Mouse (Mus musculus) ES-Bruce4 (cell line): ENCODE results near the gene Ankrd33b. TPM values are rescaled to one million over a fixed set of nuclear protein-coding genes. Genes with fewer than 3 reads are reported as not detected.

Experiments used
- H3K27ac ChIP-seq: 2 replicates; pipeline ENCODE4 v1.5.1; 2012; ENCODE audit warnings: low read length, inconsistent platforms; ENCODE audit not compliant: insufficient read depth
- H3K27me3 ChIP-seq: 2 replicates; pipeline ENCODE4 v1.6.1; 2012; ENCODE audit warnings: mild to moderate bottlenecking, low read length, inconsistent platforms; ENCODE audit not compliant: control insufficient read depth, poor library complexity, insufficient read depth, severe bottlenecking
- H3K36me3 ChIP-seq: 2 replicates; pipeline ENCODE4 v1.6.1; 2012; ENCODE audit warnings: inconsistent platforms, mild to moderate bottlenecking, low read length, moderate library complexity; ENCODE audit not compliant: control insufficient read depth, poor library complexity, insufficient read depth, severe bottlenecking
- H3K4me1 ChIP-seq: one replicate; pipeline ENCODE4 v1.8.1; 2011; ENCODE audit warnings: low read length; ENCODE audit not compliant: control insufficient read depth, insufficient read depth
- H3K4me3 ChIP-seq: 2 replicates; pipeline ENCODE4 v1.5.1; 2011; ENCODE audit warnings: low read depth, mild to moderate bottlenecking, low read length
- H3K9ac ChIP-seq: 2 replicates; pipeline ENCODE4 v1.6.1; 2012; ENCODE audit warnings: low read depth, mild to moderate bottlenecking, inconsistent platforms; ENCODE audit not compliant: poor library complexity, severe bottlenecking
- H3K9me3 ChIP-seq: replicated peaks from 2 replicates; pipeline ENCODE4 v1.6.1; 2012; ENCODE audit warnings: mild to moderate bottlenecking, low read length, inconsistent platforms; ENCODE audit not compliant: control insufficient read depth, poor library complexity, insufficient read depth, severe bottlenecking
- CTCF ChIP-seq: IDR thresholded peaks from one replicate; pipeline ENCODE4 v1.8.1; 2011; ENCODE audit warnings: low read depth, low read length
- EP300 ChIP-seq: IDR thresholded peaks from 2 replicates; pipeline ENCODE4 v1.6.1; 2011; ENCODE audit warnings: low read depth, low read length; ENCODE audit not compliant: insufficient read depth
- POLR2A ChIP-seq: IDR thresholded peaks from one replicate; pipeline ENCODE4 v1.8.1; 2011; ENCODE audit warnings: low read length; ENCODE audit not compliant: insufficient read depth
- polyA plus RNA-seq: library from polyadenylated mRNA; stranded (reverse); fragments of >200 nt; gene quantifications from 2 replicates; pipeline ENCODE4 v1.2.4, GENCODE M21; 2011; ENCODE audit warnings: low read depth; ENCODE audit not compliant: missing spikeins, insufficient read depth, insufficient read length

Ankrd33b gene
- polyA plus RNA-seq, 1 experiment, result 1.6 TPM

GRCm38 (mm10) chr15:31296882-31297776, 70.4 kb downstream of the Ankrd33b start:
- Histone ChIP-seq H3K27me3 (no peaks in the 10 kb centered on the region), H3K36me3 (no peaks in the 10 kb centered on the region), H3K27ac (no peak overlapping the region), H3K9ac (no peak overlapping the region), H3K4me1 (peaks cover 7% of the 10 kb centered on the region), H3K4me3 (peak overlapping the region; percentile 52), H3K9me3 (no peaks in the 10 kb centered on the region)
- TF ChIP-seq POLR2A (no peak), CTCF (no peak), EP300 (no peak)

- no peaks in the 10 kb centered on the region for H3K27me3 ChIP-seq
- H3K9me3 ChIP-seq, result no peaks in the 10 kb centered on the region
- H3K27ac ChIP-seq, result no peak overlapping the region
- no peak overlapping the region for H3K9ac ChIP-seq
- no peak overlapping the region for H3K4me3 ChIP-seq
- TF ChIP-seq POLR2A, result no peak
- TF ChIP-seq CTCF, result no peak
- TF ChIP-seq EP300, result peak; percentile 88
- peaks cover 8% of the 10 kb centered on the region for H3K4me1 ChIP-seq
- H3K36me3 ChIP-seq, result no peaks in the 10 kb centered on the region
Measured at GRCm38 (mm10) chr15:31294311-31294710, 73.2 kb downstream of the Ankrd33b start.

- Histone ChIP-seq H3K4me3 (no peak overlapping the region), H3K27ac (no peak overlapping the region), H3K36me3 (no peaks in the 10 kb centered on the region), H3K27me3 (no peaks in the 10 kb centered on the region), H3K4me1 (peaks cover 8% of the 10 kb centered on the region), H3K9ac (no peak overlapping the region), H3K9me3 (no peaks in the 10 kb centered on the region)
- TF ChIP-seq EP300 (peak; percentile 85), CTCF (no peak)
Measured at GRCm38 (mm10) chr15:31292627-31293026, 74.9 kb downstream of the Ankrd33b start.

- Histone ChIP-seq H3K4me1 (peaks cover 2% of the 10 kb centered on the region), H3K27ac (no peak overlapping the region), H3K4me3 (no peak overlapping the region), H3K9me3 (no peaks in the 10 kb centered on the region), H3K36me3 (no peaks in the 10 kb centered on the region), H3K27me3 (no peaks in the 10 kb centered on the region), H3K9ac (no peak overlapping the region)
- TF ChIP-seq POLR2A (no peak), EP300 (no peak), CTCF (no peak)
Measured at GRCm38 (mm10) chr15:31285695-31286094, 81.8 kb downstream of the Ankrd33b start.

- TF ChIP-seq CTCF (no peak), EP300 (no peak), POLR2A (no peak)
Measured at GRCm38 (mm10) chr15:31284922-31285631, 82.4 kb downstream of the Ankrd33b start.

GRCm38 (mm10) chr15:31284142-31284541, 83.4 kb downstream of the Ankrd33b start:
- Histone ChIP-seq H3K36me3 (no peaks in the 10 kb centered on the region), H3K9me3 (no peaks in the 10 kb centered on the region), H3K9ac (no peak overlapping the region), H3K27me3 (no peaks in the 10 kb centered on the region), H3K4me3 (no peak overlapping the region), H3K4me1 (peaks cover 3% of the 10 kb centered on the region), H3K27ac (no peak overlapping the region)
- TF ChIP-seq EP300, result no peak
- peak; percentile 61 for TF ChIP-seq CTCF
- no peak for TF ChIP-seq POLR2A

More at GRCm38 (mm10) chr15:31284922-31285631, 82.4 kb downstream of the Ankrd33b start:
- Histone ChIP-seq H3K36me3 (no peaks in the 10 kb centered on the region), H3K9ac (no peak overlapping the region), H3K27me3 (no peaks in the 10 kb centered on the region), H3K27ac (no peak overlapping the region), H3K4me3 (no peak overlapping the region), H3K9me3 (no peaks in the 10 kb centered on the region), H3K4me1 (peaks cover 3% of the 10 kb centered on the region)
